Mouse (Mus musculus) cerebellum, adult 18-20 months (tissue): ENCODE measurements around the gene Dnm3.

Experiments
- DNase-seq, 2 experiments: peaks; one replicate each; pipeline ENCODE4 v3.0.0; 2021

The Dnm3 gene

GRCm38 (mm10) chr1:161978173-161978700 is 499.6 kb downstream of the Dnm3 start:
- DNase-seq = no peak

- no peak for DNase-seq
These were observed 500.5 kb downstream of the Dnm3 start for GRCm38 (mm10) chr1:161977331-161977730.

DNA sequence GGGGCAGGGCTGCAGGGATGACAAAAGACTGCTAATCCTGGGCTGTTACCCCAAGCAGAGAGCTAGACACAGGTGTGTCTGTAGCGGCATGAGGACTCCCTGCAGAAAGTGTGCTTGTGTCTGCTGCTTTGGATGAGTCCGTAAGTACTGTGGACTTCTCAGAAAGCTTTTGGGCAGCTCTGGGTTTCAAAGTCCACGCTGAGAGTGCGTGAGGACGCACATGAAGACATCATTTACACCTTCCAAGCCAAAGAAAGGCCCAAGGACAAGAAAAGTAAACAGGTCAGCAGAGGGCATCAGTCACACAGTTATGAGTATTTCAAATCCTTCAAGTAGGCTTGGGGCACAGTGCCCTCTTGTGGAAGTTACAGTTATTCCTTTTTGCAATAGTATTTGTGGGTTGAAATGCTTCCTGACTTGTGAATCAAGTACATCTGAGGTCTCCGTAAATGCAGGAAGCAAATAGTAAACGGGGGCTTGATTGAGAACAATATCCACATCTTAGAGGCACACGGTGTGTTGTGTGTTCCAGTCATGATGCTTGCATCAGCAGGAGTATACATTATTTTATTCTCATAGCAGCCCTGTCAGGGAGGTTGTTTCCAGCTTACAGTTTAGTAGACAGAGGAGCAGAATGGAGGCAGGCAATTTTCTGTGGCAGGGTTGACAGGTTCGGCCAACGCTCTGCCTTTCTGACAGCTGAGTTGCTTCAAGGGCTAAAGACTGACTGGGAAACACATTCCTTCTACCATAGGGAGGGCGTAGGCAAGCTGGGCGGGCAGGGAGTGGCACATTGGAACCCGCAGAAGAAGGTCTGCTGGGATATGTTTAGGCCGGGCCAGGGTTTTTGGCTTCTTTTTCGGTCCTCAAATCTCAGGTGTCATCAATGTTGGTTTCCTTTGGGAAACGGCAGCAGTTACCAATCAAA is 501.3 kb downstream of the Dnm3 start:
- peak; percentile 76 to 77 for DNase-seq

DNA sequence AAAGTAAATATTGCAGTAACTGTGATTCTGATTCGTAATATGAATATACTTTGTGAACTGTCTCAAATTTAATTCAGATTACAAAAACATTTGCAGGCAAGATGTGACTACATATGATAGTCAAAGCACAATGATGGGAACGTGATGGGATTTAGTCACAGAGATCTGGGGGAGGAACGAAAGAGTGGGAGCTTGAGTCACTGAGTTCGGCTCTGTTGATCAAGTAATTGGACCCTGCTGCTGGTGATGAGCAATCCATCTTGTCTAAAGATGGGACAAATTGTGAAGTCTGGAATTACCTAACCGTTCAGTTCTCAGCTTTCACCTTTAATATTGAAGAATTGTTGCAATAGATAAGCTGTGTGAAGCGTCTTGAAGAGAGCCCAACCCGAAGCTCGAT is 505.6 kb downstream of the Dnm3 start:
- DNase-seq = no peak

DNA sequence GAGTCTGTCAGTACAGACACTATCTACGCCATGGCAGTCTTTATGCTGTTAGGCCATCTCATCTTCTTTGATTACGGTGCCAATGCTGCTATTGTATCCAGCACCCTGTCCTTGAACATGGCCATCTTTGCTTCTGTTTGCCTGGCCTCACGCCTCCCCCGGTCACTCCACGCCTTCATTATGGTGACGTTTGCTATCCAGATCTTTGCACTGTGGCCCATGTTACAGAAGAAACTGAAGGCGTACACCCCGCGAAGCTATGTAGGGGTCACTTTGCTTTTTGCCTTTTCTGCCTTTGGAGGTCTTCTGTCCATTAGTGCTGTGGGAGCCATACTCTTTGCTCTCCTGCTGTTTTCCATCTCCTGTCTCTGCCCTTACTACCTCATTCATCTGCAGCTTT is 507.0 kb downstream of the Dnm3 start:
- DNase-seq = no peak

DNA sequence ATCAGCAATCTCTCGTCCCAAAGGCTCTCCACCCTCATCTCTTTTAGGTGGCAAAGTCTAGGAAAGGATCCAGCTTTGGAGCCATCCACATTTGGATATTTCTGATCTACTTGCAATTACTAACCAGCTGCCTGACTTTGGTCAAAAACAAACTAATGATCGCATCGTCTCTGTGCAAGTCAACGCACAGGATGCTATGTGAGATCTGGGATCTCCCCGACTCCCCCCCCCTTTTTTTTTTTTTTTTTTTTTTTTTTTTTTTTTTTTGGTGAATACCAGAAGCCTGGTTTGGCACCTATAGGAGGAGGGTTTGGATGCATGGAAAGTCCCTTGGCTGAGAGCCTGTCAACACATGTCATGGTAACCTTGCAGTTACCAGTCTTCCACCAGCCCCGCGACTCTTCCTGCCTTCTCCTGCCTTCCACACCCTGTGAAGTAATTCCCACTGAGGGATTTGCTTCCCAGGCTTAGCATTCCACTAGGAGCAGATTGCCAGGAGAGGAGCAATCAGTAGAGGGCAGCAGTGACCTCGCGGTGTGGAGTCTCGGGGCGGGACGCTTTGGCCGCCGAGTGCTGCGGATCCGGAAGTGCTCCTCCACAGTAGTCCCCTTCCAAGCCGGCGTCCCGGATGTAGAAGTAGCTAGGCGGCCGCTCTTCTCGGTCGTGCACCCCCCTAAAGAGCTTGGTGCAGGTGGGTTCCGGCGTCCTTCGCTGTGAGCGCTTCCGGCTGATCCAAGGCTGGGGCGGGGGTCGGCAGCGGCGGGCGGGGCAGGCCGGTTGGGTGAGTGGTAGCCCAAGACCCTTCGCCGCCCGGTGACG is 509.0 kb downstream of the Dnm3 start, which contains the start of gene Pigc:
Gene Pigc (plus strand): TSS at position 598 of the 819 bp plus-strand sequence.
- peak; percentile 93 to 96 for DNase-seq

DNA sequence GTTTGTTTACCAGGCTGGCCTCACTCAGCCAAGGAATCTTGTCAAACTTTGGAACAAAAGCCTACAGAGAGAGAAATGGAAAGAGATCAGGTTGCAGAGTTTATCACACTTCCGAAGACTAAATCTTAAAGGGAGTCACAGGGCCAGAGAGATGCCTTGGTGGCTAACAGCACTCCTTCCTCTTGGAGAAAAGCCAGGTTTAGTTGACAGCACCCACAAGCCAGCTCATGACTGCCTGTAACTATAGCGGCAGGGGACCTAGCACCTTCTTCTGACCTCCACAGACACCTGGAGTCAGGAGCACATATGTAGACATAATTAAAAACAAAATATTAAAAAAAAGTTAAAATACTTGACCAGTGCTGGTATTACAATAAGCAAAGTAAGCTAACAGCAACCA is 509.9 kb downstream of the Dnm3 start:
- DNase-seq = no peak

DNA sequence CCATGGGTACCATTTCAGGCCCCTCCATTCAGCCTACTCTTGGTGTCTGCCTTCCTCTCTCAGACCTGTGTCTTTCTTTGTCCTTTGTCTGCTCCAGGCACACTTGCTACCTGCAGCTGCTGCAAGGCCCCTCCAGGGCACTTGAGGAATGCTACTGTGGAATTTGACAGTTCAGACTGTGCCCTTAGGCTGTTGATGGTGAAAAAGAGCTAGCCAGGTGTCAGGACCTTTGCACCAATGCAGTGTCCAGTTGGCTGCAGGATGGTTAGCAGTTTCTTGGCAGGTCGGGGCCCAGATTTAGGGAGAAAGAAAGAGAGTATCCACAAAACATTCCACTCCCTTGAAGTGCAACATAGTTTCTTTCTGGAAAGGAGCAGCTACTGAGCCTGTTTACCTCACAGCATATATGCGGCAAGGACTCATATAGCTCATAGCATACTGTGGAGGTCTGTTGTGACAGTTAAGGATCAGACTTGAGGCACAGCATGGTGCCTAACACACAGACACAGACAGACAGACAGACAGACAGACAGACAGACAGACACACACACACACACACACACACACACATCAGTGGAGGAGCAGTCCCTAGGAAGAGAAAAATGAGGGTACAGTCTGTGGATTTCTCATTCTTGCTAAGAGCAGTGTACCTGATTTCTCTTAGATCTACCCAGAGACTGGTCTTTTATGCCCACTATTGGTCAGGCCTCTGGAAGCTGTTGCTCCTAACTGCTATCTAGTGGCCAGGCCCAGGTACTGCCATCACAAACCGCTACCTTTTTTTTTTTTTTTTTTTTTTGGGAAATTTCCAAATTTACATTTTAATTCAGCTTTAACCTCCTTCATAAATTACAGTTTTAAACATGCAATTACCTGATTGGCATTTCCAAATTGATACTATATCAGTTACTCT is 515.1 kb downstream of the Dnm3 start:
- no peak for DNase-seq

DNA sequence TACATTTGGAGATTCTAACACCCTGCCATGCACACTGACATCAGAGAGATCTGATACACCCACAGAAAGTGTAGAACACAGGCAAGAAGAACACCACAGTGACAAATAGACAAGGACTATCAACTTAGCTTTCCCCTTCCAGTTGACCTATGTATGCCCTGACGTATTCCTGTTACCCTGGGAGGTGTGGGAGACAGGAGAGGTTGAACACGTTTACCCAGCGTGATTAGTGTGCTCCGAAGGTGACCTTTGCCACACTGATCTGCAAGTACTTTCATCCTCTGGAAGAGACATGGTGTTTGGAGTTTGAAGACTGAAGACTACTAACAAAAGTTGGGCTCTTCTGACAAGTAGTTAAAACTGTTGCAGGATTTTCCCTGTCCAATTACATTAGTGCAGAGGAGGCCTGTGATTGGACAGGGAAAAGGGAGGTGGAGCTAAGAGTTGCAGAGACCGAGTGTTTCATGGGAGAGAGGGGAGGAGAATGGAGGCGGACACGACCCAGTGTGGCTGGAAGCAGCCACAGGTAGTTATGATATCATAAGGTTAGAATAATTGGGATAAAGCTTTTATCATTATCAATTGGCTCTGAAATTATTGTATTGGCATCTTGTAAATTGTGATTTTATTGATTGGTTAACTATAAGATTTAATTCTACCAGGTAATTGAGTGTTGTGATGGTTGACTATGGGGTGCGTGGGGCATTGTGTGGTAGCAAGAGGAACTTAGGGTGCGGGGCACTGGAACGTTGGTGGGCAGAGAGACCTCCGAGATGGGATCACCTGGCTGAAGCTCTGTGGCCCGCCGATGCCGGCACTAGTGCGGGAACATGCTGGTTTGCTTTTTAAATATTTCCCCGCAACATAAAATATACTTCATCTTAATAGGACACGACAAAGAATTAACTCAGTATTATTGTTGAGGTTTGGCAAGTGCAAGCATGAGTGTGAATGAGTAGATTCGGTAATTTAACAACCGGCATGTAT is 519.6 kb downstream of the Dnm3 start:
- DNase-seq = no peak

- no peak for DNase-seq
These were observed 522.0 kb downstream of the Dnm3 start for GRCm38 (mm10) chr1:161955846-161956245.

- DNase-seq = no peak
These were observed 525.2 kb downstream of the Dnm3 start for GRCm38 (mm10) chr1:161952599-161952998.

DNA sequence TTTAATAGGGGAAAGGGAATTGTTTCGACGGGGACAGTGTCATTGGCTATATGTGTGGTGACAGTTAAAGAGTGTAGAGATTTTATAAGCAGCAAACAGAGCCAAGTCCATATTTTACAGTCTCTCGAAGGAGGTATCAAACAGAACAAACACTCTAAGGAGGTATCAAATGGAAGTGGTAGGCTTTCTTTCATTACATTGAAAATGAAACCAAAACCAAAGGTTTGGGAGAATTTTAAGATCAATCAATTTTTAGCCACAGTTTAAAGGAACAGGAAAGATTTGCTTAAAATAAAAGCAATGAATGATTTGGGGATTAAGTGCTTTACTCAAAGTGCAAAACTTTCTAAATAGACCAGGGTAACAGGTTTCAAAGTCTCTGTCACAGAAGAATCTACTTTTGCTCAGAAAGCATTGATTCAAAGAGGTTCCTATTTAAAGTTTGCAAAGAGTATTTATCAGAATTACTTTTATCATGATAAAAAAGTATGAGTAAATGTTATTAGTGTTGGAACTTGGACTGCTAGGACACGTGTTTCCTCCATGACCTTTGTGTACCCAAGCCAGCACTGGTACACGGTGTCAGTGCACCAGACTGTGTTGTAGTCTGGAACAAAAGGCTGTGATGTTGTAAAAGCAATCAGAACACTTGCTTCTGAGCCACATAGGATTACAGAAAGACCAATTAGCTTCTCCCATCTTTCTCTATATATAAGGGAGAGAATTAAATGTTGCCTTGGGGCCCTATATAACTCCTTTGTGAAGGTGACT is 526.6 kb downstream of the Dnm3 start:
- no peak for DNase-seq

GRCm38 (mm10) chr1:161942082-161942481 is 535.8 kb downstream of the Dnm3 start:
- no peak for DNase-seq
